Mouse (Mus musculus) ES-E14 (cell line): ENCODE data around the gene Miox. TPM values are rescaled to one million over a fixed set of nuclear protein-coding genes. Genes with fewer than 3 reads are reported as not detected.

Experiments
- DNase-seq: peaks from one replicate; pipeline ENCODE4 v3.0.0-alpha.2; 2013; ENCODE audit warnings: low read depth, low spot score
- H3K27ac ChIP-seq: 2 replicates; pipeline ENCODE4 v1.5.1; 2012; ENCODE audit warnings: low read depth, mild to moderate bottlenecking, low read length, moderate library complexity, mixed read lengths; ENCODE audit not compliant: poor library complexity, insufficient read depth, severe bottlenecking
- H3K36me3 ChIP-seq: 2 replicates; pipeline ENCODE4 v1.6.1; 2012; ENCODE audit warnings: mild to moderate bottlenecking, low read length, moderate library complexity, mixed read lengths; ENCODE audit not compliant: control insufficient read depth, poor library complexity, insufficient read depth, severe bottlenecking
- H3K4me1 ChIP-seq, 2 experiments: fragments of 150-350 bp in 1 of 2; sonication (generic) in 1 of 2; 2 replicates each; pipeline ENCODE4 v1.6.1; 2012; ENCODE audit warnings: low read length in 2 of 2, mild to moderate bottlenecking in 1 of 2, mixed read lengths in 1 of 2; ENCODE audit not compliant: control insufficient read depth in 2 of 2, insufficient read depth in 2 of 2, poor library complexity in 1 of 2
- H3K4me3 ChIP-seq, 2 experiments: fragments of 150-350 bp in 1 of 2; sonication (generic) in 1 of 2; 2 replicates each; pipeline ENCODE4 v1.5.1; 2012; ENCODE audit warnings: low read length in 2 of 2, low read depth in 1 of 2, mild to moderate bottlenecking in 1 of 2, mixed read lengths in 1 of 2; ENCODE audit not compliant: insufficient read depth in 1 of 2, poor library complexity in 1 of 2, severe bottlenecking in 1 of 2
- H3K9ac ChIP-seq: 2 replicates; pipeline ENCODE4 v1.6.1; 2012; ENCODE audit warnings: low read depth, mild to moderate bottlenecking, low read length, mixed read lengths; ENCODE audit not compliant: poor library complexity, insufficient read depth, severe bottlenecking
- H3K9me3 ChIP-seq: fragments of 150-350 bp; sonication (generic); 2 replicates; pipeline ENCODE4 v1.6.1; 2012; ENCODE audit warnings: low read depth, mild to moderate bottlenecking, low read length; ENCODE audit not compliant: control insufficient read depth, insufficient read depth
- CHD2 ChIP-seq: IDR thresholded peaks from 2 replicates; pipeline ENCODE4 v1.6.1; 2014; ENCODE audit warnings: mild to moderate bottlenecking, low read depth, low read length, inconsistent platforms
- HCFC1 ChIP-seq: IDR thresholded peaks from 2 replicates; pipeline ENCODE4 v1.6.1; 2012; ENCODE audit warnings: low read length, inconsistent platforms, borderline replicate concordance; ENCODE audit not compliant: insufficient read depth
- MAFK ChIP-seq: IDR thresholded peaks from 2 replicates; pipeline ENCODE4 v1.6.1; 2014; ENCODE audit warnings: mild to moderate bottlenecking, low read depth, low read length, inconsistent platforms; ENCODE audit not compliant: insufficient read depth
- ZC3H11A ChIP-seq: IDR thresholded peaks from 2 replicates; pipeline ENCODE4 v1.6.1; 2012; ENCODE audit warnings: low read depth, mild to moderate bottlenecking, inconsistent platforms, low read length, borderline replicate concordance
- ZNF384 ChIP-seq: IDR thresholded peaks from 2 replicates; pipeline ENCODE4 v1.6.1; 2012; ENCODE audit warnings: low read depth, low read length, inconsistent platforms
- in situ Hi-C, 2 experiments: fragments of 600-800 bp; cut with MboI; formaldehyde crosslinking; loops; one replicate each; pipeline ENCODE4 v1.15.1; 2025; ENCODE audit warnings: low sequenced_read_pairs in 2 of 2, inconsistent platforms in 1 of 2; ENCODE audit not compliant: unreplicated experiment in 2 of 2
- total RNA-seq: library from RNA; depleted of rRNA; stranded (reverse); fragments of 300-350 nt; gene quantifications from 2 replicates; pipeline ENCODE4 v1.2.3, GENCODE M21; 2012

The Miox gene
- total RNA-seq, 1 experiment = 0.54 TPM

- TF ChIP-seq MAFK (no peak), ZNF384 (no peak), HCFC1 (no peak), ZC3H11A (no peak), CHD2 (no peak)
- H3K9ac ChIP-seq = no peak overlapping the region; the same call in 1 of the 2 replicates
- H3K36me3 ChIP-seq = peaks cover 46% of the 10 kb centered on the region
- H3K9me3 ChIP-seq = no peaks in the 10 kb centered on the region
- in situ Hi-C loops = no loop called here
- H3K27ac ChIP-seq = no peak overlapping the region
- H3K4me3 ChIP-seq = no peak overlapping the region
- no peaks in the 10 kb centered on the region for H3K4me1 ChIP-seq
- no peak for DNase-seq
Measured at GRCm38 (mm10) chr15:89305966-89306365, 28.2 kb upstream of the Miox start.

DNA sequence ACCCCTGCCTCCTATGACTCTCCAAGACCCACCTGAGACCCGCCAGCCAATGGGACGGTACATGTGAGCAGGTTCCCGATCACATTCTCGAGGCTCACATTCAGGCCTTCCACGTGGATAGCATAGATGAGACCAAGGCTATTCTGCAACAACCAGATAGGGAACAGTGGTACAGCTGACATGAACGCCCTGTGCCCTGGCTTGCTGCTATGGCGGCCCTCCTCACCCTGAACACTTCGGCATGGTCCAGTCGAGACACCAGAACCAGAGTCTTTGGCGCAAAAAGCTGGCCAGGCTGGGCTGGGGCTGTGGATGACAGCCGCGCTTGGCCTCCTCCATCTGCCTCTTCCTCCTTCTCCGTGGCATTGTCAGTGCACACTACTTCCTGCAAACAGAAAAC, 26.7 kb upstream of the Miox start:
- Histone ChIP-seq H3K36me3 (peaks cover 38% of the 10 kb centered on the region), H3K9me3 (no peaks in the 10 kb centered on the region), H3K27ac (no peak overlapping the region), H3K9ac (no peak overlapping the region), H3K4me1 (no peaks in the 10 kb centered on the region), H3K4me3 (no peak overlapping the region)
- TF ChIP-seq CHD2 (no peak), HCFC1 (no peak), MAFK (no peak), ZC3H11A (no peak)
- in situ Hi-C loops = no loop called here
- no peak for DNase-seq

DNA sequence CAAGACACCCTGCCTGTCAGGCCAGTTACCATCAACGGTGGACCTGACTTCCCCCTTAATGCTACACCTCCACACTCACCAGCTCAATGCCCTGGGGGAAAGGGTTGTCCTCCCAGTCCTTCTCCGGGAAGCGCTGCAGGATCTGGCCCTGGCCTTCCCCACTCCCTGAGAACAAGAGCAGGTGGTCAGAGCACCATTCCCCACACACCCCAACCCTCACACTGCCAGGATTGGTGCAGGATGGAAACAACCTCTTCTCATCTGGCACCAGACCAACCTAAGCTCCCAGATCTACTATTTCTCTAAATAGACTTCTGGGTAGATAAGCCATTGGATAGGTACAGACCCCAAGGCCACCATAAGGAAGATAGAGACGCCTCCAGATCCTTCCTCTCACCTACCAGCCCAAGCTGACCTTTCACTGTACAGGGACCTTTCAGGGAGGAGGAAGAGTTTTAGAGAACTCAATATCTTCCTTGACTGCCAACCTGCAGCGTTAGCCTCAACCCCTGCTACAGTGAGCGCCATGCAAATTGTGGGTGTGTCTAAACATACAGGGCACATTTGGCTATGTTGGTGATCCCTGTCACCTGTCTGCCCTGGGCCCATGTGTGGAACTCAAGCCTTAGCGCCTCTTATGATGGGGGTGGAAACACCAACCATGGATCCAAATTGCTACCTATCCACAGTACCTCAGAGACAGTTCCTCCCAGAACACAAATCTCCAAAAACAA, 25.6 kb upstream of the Miox start:
- no peak for TF ChIP-seq ZNF384
- no peak for TF ChIP-seq MAFK
- TF ChIP-seq HCFC1 = no peak
- TF ChIP-seq CHD2 = no peak
- no peak for TF ChIP-seq ZC3H11A
- Histone ChIP-seq H3K9ac (no peak overlapping the region), H3K9me3 (no peaks in the 10 kb centered on the region), H3K36me3 (peaks cover 27% of the 10 kb centered on the region; the same call in 1 of the 2 replicates), H3K4me1 (peaks cover 0 to 5% of the 10 kb centered on the region in 2 experiments; a peak in 1 of 4 replicates), H3K27ac (no peak overlapping the region), H3K4me3 (no peak overlapping the region)
- in situ Hi-C loops = no loop called here
- DNase-seq = no peak

DNA sequence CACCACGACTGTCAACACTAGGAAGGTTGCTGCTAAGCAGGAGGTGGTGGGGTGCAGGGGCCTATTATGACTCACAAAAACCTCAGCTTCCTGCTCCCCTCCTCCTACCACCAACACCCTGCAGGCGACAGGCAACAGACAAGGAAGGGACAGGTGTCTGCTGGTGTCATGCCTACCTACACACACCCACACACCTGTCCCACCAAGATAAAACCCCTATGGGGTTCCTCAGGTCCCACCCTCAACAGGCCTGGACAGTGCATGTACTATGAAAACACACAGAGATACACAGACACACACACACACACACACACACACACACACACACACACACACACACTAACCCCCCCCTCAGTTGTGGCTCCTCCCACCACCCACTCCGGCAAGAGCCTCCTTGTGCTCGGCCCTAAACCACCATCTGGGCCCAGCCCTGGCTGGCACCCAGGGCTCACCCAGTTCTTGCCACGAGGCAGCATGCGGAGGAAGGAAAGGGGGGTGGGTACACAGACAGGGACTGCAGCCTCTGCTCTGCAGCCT, 24.2 kb upstream of the Miox start:
- H3K36me3 ChIP-seq = peaks cover 17% of the 10 kb centered on the region; the same call in 1 of the 2 replicates
- no peak overlapping the region for H3K4me3 ChIP-seq
- no peak overlapping the region for H3K27ac ChIP-seq
- in situ Hi-C loops = no loop called here
- H3K4me1 ChIP-seq = peaks cover 0 to 9% of the 10 kb centered on the region in 2 experiments; a peak in 1 of 4 replicates
- TF ChIP-seq HCFC1 = no peak
- TF ChIP-seq ZC3H11A = no peak
- TF ChIP-seq MAFK = no peak
- no peak for TF ChIP-seq ZNF384
- no peak for TF ChIP-seq CHD2
- no peak for DNase-seq
- H3K9me3 ChIP-seq = no peaks in the 10 kb centered on the region
- H3K9ac ChIP-seq = no peak overlapping the region

GRCm38 (mm10) chr15:89313359-89313758, 20.8 kb upstream of the Miox start:
- Histone ChIP-seq H3K4me3 (no peak overlapping the region), H3K9ac (no peak overlapping the region), H3K9me3 (no peaks in the 10 kb centered on the region), H3K36me3 (no peaks in the 10 kb centered on the region), H3K4me1 (peaks cover 0 to 13% of the 10 kb centered on the region in 2 experiments; a peak in 1 of 4 replicates), H3K27ac (no peak overlapping the region)
- no peak for TF ChIP-seq ZNF384
- TF ChIP-seq ZC3H11A = no peak
- TF ChIP-seq MAFK = no peak
- no peak for TF ChIP-seq HCFC1
- no peak for TF ChIP-seq CHD2
- in situ Hi-C loops = no loop called here
- DNase-seq = no peak
